Mouse (Mus musculus) lung, postnatal 0 days (tissue): ENCODE measurements around the gene Olfr44. TPM values are rescaled to one million over a fixed set of nuclear protein-coding genes. Genes with fewer than 3 reads are reported as not detected.

Source experiments
- ATAC-seq: fragments of 200-750 bp; cut with Nextera tagmentation; 2 replicates; pipeline ENCODE4 v1.8.0; 2017; ENCODE audit warnings: moderate library complexity
- DNase-seq: peaks from one replicate; pipeline ENCODE4 v3.0.0-alpha.2; 2016; ENCODE audit warnings: low spot score
- H3K27ac ChIP-seq: fragments of 300-500 bp; sonication (generic); 2 replicates; pipeline ENCODE4 v1.5.1; 2014; ENCODE audit warnings: antibody characterized with exemption, mild to moderate bottlenecking, low read length, mixed read lengths
- H3K27me3 ChIP-seq: fragments of 300-500 bp; sonication (generic); replicated peaks from 2 replicates; pipeline ENCODE4 v1.6.1; 2014; ENCODE audit warnings: low read length, mixed read lengths; ENCODE audit not compliant: insufficient read depth
- H3K36me3 ChIP-seq: fragments of 300-500 bp; sonication (generic); 2 replicates; pipeline ENCODE4 v1.6.1; 2014; ENCODE audit warnings: low read length, mixed read lengths; ENCODE audit not compliant: insufficient read depth
- H3K4me1 ChIP-seq: fragments of 300-500 bp; sonication (generic); 2 replicates; pipeline ENCODE4 v1.6.1; 2014; ENCODE audit warnings: antibody characterized with exemption, low read depth, low read length, mixed read lengths; ENCODE audit not compliant: insufficient read depth
- H3K4me2 ChIP-seq: fragments of 300-500 bp; sonication (generic); replicated peaks from 2 replicates; pipeline ENCODE4 v1.6.1; 2014; ENCODE audit warnings: low read depth, mild to moderate bottlenecking, low read length, moderate library complexity, mixed read lengths
- H3K4me3 ChIP-seq: fragments of 300-500 bp; sonication (generic); 2 replicates; pipeline ENCODE4 v1.5.1; 2014; ENCODE audit warnings: low read depth, low read length
- H3K9ac ChIP-seq: fragments of 300-500 bp; sonication (generic); replicated peaks from 2 replicates; pipeline ENCODE4 v1.6.1; 2014; ENCODE audit warnings: low read depth, mild to moderate bottlenecking
- H3K9me3 ChIP-seq: fragments of 300-500 bp; sonication (generic); 2 replicates; pipeline ENCODE4 v1.6.1; 2016; ENCODE audit warnings: low read length, mixed read lengths
- CTCF ChIP-seq: IDR thresholded peaks from 2 replicates; pipeline ENCODE4 v1.5.1; 2016; ENCODE audit warnings: antibody characterized with exemption, mild to moderate bottlenecking
- EP300 ChIP-seq: IDR thresholded peaks from 2 replicates; pipeline ENCODE4 v1.6.1; 2016; ENCODE audit warnings: antibody characterized with exemption, mild to moderate bottlenecking, control low read depth
- WGBS: fragments of 180-500 bp; shearing (Covaris S2); extraction: QIAGEN DNeasy Blood & Tissue Kit; methylation state at CpG from one replicate; pipeline ENCODE4 v1.1.7; 2014; 5-methylcytosine and 5-hydroxymethylcytosine counted together
- polyA plus RNA-seq: library from polyadenylated mRNA; unstranded; fragments of >200 nt; fragmentation: Nextera tagmentation; extraction: Ambion mirVana; gene quantifications from 2 replicates; pipeline ENCODE4 v1.2.1, GENCODE M21; 2015

The Olfr44 gene
- not detected in 2 replicates for polyA plus RNA-seq

GRCm38 (mm10) chr9:39493895-39494294 is at the start of gene Olfr44:
Gene Olfr44 (minus strand): TSS chr9:39493995.
- H3K9ac ChIP-seq = no peak within 1 kb of the TSS
- no peak within 1 kb of the TSS for H3K27ac ChIP-seq
- no peaks in the 10 kb centered on the region for H3K4me1 ChIP-seq
- H3K27me3 ChIP-seq = no peaks in the 10 kb centered on the region
- H3K9me3 ChIP-seq = no peaks in the 10 kb centered on the region
- no peaks in the 10 kb centered on the region for H3K36me3 ChIP-seq
- DNase-seq (no peak), ATAC-seq (no peak)
- no peak within 1 kb of the TSS for H3K4me3 ChIP-seq
- 54% methylated on average over 2 of the region's 2 CpGs for WGBS
- no peak within 1 kb of the TSS for H3K4me2 ChIP-seq
- TF ChIP-seq EP300 (no peak), CTCF (no peak)

GRCm38 (mm10) chr9:39523616-39524285 is 30.0 kb upstream of the Olfr44 start:
- no peak overlapping the region for H3K9ac ChIP-seq
- H3K4me1 ChIP-seq = no peaks in the 10 kb centered on the region
- no peaks in the 10 kb centered on the region for H3K9me3 ChIP-seq
- no peaks in the 10 kb centered on the region for H3K36me3 ChIP-seq
- ATAC-seq (no peak), DNase-seq (peak; percentile 19)
- H3K27me3 ChIP-seq = no peaks in the 10 kb centered on the region
- WGBS = 60% methylated on average over 1 of the region's 1 CpGs
- TF ChIP-seq EP300 (no peak), CTCF (no peak)
- no peak overlapping the region for H3K4me3 ChIP-seq
- H3K27ac ChIP-seq = no peak overlapping the region
- no peak overlapping the region for H3K4me2 ChIP-seq

- ATAC-seq (no peak), DNase-seq (no peak)
- Histone ChIP-seq H3K4me1 (no peaks in the 10 kb centered on the region), H3K4me2 (no peak overlapping the region), H3K9ac (no peak overlapping the region), H3K27ac (no peak overlapping the region), H3K27me3 (no peaks in the 10 kb centered on the region), H3K36me3 (no peaks in the 10 kb centered on the region), H3K9me3 (no peaks in the 10 kb centered on the region), H3K4me3 (no peak overlapping the region)
- TF ChIP-seq CTCF (no peak), EP300 (no peak)
Measured at GRCm38 (mm10) chr9:39518595-39518994, 24.8 kb upstream of the Olfr44 start.

GRCm38 (mm10) chr9:39515531-39515930 is 21.7 kb upstream of the Olfr44 start, which contains the start of gene Olfr957:
Gene Olfr957 (minus strand): TSS chr9:39515809.
- H3K27ac ChIP-seq = no peak within 1 kb of the TSS
- no peaks in the 10 kb centered on the region for H3K36me3 ChIP-seq
- TF ChIP-seq CTCF = no peak
- no peak for TF ChIP-seq EP300
- H3K4me2 ChIP-seq = no peak within 1 kb of the TSS
- no peaks in the 10 kb centered on the region for H3K4me1 ChIP-seq
- no peaks in the 10 kb centered on the region for H3K9me3 ChIP-seq
- no peak within 1 kb of the TSS for H3K9ac ChIP-seq
- WGBS = 44% methylated on average over 3 of the region's 3 CpGs
- H3K4me3 ChIP-seq = no peak within 1 kb of the TSS
- no peak for DNase-seq
- no peaks in the 10 kb centered on the region for H3K27me3 ChIP-seq
- ATAC-seq = no peak

GRCm38 (mm10) chr9:39509412-39509811 is 15.6 kb upstream of the Olfr44 start:
- no peak for DNase-seq
- 68% methylated on average over 9 of the region's 9 CpGs for WGBS
- H3K4me3 ChIP-seq = no peak overlapping the region
- H3K9me3 ChIP-seq = no peaks in the 10 kb centered on the region
- no peaks in the 10 kb centered on the region for H3K4me1 ChIP-seq
- no peak overlapping the region for H3K4me2 ChIP-seq
- no peak for TF ChIP-seq EP300
- TF ChIP-seq CTCF = no peak
- no peak for ATAC-seq
- no peak overlapping the region for H3K27ac ChIP-seq
- no peak overlapping the region for H3K9ac ChIP-seq
- H3K27me3 ChIP-seq = no peaks in the 10 kb centered on the region
- no peaks in the 10 kb centered on the region for H3K36me3 ChIP-seq

GRCm38 (mm10) chr9:39508998-39509397 is 15.2 kb upstream of the Olfr44 start:
- no peak overlapping the region for H3K4me3 ChIP-seq
- no peak overlapping the region for H3K4me2 ChIP-seq
- H3K27me3 ChIP-seq = no peaks in the 10 kb centered on the region
- no peak overlapping the region for H3K9ac ChIP-seq
- H3K27ac ChIP-seq = no peak overlapping the region
- no peaks in the 10 kb centered on the region for H3K36me3 ChIP-seq
- no peak for ATAC-seq
- TF ChIP-seq CTCF (peak; percentile 63), EP300 (no peak)
- 11% methylated on average over 6 of the region's 6 CpGs for WGBS
- no peaks in the 10 kb centered on the region for H3K4me1 ChIP-seq
- H3K9me3 ChIP-seq = no peaks in the 10 kb centered on the region
- DNase-seq = peak; percentile 37
